Mouse (Mus musculus) lung, postnatal 14 days (tissue): ENCODE results near the gene Sik3.

Source experiments
- DNase-seq: peaks from one replicate; pipeline ENCODE4 v3.0.0; 2021

Gene Sik3

GRCm38 (mm10) chr9:46235649-46236048 lies 223.0 kb downstream of the Sik3 start:
- DNase-seq, result no peak

DNA sequence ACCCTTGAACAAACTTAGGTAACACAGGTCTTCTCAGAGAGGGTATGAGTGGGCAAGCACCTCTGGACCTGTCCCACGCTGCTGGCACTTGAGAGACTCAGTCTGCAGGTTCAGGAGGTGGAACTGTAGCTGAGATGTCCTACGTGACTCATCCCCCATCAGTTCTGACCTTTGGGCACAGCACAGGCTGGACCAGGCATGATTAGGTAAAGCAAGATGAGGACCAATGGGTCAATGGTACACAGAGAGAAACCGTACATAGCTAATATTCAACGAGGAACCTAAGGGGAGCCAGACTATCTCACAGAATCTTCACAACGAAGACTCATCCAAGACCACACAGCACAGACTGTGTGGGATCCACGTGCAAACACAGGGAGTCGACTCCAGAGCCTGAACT lies 226.2 kb downstream of the Sik3 start:
- no peak for DNase-seq

DNA sequence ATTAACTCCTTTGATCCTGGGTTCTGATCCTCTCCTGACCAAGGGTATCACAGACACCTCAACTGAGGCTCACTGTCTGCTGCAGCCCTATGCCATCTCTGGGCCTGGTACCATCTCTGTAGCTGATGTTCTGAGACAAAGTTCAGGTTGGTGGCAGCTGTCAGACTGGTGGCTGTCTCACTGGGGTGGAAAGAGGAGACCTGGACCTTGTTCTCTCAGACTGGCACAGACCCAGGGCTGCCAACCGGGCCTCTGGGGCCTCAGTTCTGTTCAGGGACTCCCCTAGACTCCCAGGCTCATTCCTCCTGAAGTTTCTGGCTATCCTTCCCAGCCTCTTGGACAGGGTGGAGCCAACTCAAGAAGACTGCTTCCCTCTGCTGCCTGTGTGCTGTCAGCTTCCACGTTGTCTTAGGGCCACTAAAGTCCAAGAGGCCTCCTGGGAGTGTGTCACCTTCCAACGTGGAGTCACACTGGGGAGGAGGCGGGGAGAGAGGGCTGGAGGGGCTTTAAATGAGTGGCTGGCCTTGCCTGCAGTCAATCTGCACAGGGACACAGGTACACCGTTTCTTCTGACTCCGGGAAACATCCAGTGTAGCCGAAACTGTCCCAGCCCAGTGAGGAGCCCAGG lies 228.0 kb downstream of the Sik3 start, which contains the start of gene Apoa4:
Gene Apoa4 (plus strand): TSS at position 171 of the 628 bp plus-strand sequence.
- DNase-seq, result no peak

DNA sequence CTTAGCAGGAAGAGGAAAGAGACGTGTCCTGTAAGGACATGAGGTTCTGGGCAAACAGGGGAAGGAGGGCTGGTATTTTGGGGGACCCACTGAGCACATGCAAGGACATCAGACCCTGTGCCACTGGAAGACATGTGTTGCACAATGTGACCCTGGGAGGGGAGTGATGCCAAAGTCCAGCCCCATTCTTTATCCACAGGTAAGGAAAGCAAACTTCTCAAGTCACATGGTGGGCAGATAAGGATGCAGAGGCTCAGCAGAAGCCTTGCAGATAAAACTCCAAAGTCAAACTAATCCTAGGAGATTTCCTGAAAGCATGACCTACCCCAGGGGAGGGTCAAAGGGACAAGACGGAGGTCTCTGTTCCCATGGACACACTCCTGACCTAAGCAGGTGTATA lies 229.2 kb downstream of the Sik3 start:
- DNase-seq, result no peak

- DNase-seq, result no peak
These were observed 230.5 kb downstream of the Sik3 start for GRCm38 (mm10) chr9:46243122-46243521.

DNA sequence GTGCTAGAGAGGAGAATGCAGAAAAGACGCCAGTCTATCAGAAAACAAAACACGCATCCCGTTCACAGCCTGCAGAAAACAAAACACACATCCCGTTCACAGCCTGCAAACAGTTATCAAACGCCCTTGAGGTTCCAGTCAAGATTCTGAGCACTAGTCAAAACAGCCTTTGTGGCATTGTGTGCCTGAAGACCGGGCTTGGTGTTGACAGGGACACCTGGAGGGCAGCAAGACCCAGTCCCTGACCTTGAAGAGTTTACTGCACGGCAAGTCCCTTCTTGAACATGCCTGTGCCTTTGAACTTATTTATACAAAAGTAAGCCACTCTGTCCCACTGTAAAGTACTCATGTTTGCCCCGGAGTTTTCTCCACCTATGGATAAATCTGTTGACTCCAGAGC lies 231.0 kb downstream of the Sik3 start:
- no peak for DNase-seq

- peak; percentile 78 for DNase-seq
These were observed 234.2 kb downstream of the Sik3 start for GRCm38 (mm10) chr9:46246752-46247324.

DNA sequence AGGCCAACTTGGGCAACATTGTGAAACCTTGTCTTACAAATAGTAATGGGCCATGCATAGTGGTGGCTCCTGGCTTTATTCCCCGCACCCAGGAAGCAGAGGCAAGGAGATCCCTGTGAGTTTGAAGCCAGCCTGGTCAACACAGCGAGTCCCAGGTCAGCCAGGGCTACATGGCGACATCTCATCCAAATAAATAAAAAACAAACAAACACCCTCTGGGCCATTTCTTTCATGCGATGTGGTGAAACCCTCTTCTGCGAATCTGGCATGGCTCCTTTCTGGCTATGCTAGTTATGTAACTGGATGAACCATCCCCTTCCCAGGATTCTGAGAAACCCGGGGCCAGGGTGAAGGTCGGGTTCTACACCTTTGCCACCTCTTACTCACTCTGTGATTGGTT lies 243.6 kb downstream of the Sik3 start:
- DNase-seq, result no peak

DNA sequence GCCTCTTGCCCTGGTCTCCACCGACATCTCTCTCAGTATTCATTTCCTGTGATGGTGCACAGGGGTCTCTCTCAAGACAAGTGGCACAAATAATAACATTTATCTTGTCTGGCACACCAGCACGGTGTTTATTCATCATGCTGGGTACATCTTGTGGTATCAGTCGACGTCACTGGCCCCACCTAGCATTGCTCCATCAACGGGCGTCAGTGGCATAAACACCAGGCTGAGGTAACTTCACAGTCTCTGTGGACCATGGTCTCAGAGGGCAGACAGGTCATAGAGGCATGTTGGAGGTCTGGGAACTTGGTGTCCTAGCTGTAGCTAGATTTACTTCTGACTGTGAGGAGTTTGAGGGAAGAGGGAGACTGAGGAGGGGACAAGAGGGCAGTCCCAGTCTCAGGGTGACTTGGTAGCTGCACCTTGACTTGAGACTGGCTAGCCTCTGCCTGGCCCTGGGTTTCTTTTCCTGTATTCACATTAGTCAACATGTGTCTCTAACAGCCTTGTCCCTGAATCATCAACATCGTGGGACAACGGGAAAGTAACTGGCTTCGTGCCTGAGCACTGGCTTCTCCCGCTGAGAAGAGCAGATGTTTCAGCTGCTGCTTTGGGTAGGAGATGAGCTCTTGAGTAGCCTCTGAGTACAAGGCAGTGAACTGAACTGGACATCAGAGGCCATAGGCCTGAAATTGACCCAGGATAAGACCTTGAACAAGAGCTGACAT lies 244.2 kb downstream of the Sik3 start:
- no peak for DNase-seq

- no peak for DNase-seq
These were observed 244.9 kb downstream of the Sik3 start for GRCm38 (mm10) chr9:46257546-46257945.

DNA sequence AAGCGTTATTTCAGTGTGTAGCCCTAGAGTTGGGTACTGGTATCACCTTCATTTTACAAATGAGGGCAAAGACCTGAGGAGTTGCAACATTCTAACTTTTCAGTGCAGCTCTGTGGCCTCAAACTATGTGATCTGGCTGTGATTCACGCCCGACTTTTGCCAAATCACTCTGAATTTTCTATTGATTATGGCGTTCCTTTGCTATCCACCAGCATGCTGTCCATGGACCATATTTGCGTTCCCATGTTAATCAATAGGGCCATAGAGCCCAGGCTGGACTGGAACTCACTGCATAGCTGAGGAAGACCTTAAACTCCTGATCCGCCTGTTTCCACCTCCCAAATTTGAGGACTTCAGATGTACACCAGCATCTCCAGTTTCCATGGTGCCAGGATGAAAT lies 246.5 kb downstream of the Sik3 start:
- no peak for DNase-seq

GRCm38 (mm10) chr9:46261131-46261530 lies 248.5 kb downstream of the Sik3 start:
- DNase-seq, result no peak

- no peak for DNase-seq
These were observed 255.8 kb downstream of the Sik3 start, which contains the start of gene Apoa5 for GRCm38 (mm10) chr9:46268343-46268873. Apoa5 (plus strand) TSS chr9:46268633.

DNA sequence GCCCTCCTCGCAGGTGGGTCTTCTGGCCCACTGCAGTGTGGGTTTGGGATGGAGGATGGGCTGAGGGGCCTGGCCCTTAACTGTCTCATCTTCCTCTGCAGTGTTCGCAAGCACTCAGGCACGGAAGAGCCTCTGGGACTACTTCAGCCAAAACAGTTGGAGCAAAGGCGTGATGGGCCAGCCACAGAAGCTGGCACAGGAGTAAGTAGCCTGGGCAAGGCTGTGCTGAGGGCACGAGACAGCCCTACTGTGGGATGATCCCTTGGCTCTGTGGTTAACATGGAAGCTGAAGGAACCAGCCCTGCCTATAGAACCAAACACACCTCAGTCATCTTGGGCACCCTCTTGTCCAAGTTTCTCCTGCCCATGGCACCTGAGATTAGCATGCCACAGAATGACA lies 256.5 kb downstream of the Sik3 start:
- no peak for DNase-seq

DNA sequence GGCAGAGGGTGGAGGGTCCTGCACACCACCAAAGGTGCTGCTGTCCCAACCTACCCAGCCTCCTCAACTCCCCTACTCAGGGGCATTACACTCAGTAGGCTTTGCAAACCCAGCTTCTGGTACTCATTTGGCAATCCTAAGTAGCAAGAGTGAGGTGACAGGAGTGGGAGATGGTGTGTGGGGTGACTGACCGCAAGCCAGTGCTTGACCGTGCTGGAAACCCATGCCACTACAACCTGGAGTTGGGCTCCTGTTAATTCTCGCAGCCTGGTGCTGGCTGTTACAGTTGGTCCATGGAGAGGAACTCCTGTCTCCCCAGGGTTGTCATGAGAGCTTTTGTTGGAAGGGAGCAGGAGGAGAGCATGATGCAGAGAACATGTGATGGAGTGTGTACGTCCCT lies 258.2 kb downstream of the Sik3 start:
- no peak for DNase-seq

DNA sequence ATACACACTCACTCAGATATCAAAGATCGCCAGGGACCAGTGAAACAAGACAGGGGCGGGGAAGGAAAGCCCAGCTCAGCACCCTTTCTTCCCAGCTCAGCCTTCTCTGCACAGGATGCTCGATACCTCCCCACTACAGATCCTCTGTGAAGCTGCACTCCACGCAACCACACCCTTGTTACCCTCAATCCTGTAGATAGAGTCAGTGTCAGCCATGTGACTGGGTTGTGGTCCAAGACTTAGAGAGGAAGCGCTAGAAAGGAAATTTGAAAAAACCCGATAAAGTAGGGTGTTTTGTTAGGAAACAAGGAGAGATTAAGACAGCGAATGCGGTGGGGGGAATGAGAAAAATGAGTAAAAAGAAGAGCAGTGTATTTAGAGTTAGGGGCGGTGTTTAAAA lies 259.4 kb downstream of the Sik3 start:
- no peak for DNase-seq

DNA sequence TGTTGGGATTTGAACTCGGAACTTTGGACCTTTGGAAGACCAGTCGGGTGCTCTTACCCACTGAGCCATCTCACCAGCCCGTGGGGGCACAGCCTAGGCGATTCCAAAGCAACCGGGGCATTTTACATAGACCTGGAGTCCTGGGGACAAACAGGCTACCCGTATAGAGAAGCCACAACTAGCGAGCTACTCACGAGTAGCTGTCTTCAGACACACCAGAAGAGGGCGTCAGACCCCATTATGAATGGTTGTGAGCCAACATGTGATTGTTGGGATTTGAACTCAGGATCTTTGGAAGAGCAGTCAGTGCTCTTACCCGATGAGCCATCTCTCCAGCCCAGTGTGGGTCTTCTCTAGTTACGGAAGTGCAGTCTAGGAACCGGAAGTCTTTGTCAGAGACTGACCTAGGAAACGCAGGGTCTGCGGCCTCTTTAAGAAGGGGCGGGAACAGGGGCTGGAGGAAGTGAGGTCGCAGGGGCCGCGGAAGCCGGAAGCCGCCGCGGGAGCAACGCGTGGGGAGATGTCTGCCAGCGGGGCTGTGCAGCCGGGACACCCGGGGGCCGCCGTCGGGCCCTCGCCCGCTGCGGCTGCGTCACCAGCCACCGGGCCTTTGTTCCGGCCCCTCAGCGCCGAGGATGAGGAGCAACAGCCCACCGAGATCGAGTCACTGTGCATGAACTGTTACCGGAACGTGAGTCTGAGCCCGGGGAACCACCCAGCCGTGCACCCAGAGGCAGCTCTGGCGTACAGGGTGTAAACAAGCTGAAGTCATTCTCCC lies 260.2 kb downstream of the Sik3 start, which contains the start of gene Zpr1:
Gene Zpr1 (plus strand): TSS at position 388 of the 778 bp plus-strand sequence.
- peak; percentile 86 for DNase-seq
